Mouse (Mus musculus) gastrocnemius, postnatal 14 days (tissue): ENCODE results near the gene Coq9. TPM values are rescaled to one million over a fixed set of nuclear protein-coding genes. Genes with fewer than 3 reads are reported as not detected.

Source experiments
- DNase-seq: peaks from one replicate; pipeline ENCODE4 v3.0.0; 2021; ENCODE audit warnings: mixed read lengths
- intact Hi-C: fragments of 180-260 bp; cut with DNase I; formaldehyde crosslinking; loops from one replicate; pipeline ENCODE4 v1.15.1; 2025; ENCODE audit warnings: low total_unique reads
- total RNA-seq, 2 experiments: library from RNA; stranded (reverse); gene quantifications; 2 replicates each; pipeline ENCODE4 v1.2.3; 2021

Coq9 gene
- total RNA-seq, 2 experiments from 2014 or later = 341 to 397 TPM

GRCm38 (mm10) chr8:94862487-94863220 is 24.5 kb downstream of the Coq9 start:
- no peak for DNase-seq
- intact Hi-C loops = no loop called here

GRCm38 (mm10) chr8:94863897-94864673 is 26.0 kb downstream of the Coq9 start:
- DNase-seq = no peak

GRCm38 (mm10) chr8:94865292-94865691 is 27.2 kb downstream of the Coq9 start:
- DNase-seq = no peak
- intact Hi-C loops = no loop called here

More at GRCm38 (mm10) chr8:94863897-94864673, 26.0 kb downstream of the Coq9 start:
- intact Hi-C loops = no loop called here

- intact Hi-C loops = no loop called here
- no peak for DNase-seq
Measured at GRCm38 (mm10) chr8:94866921-94867320, 28.8 kb downstream of the Coq9 start.

- intact Hi-C loops = no loop called here
- DNase-seq = no peak
Measured at GRCm38 (mm10) chr8:94869146-94869545, 31.0 kb downstream of the Coq9 start.

GRCm38 (mm10) chr8:94870003-94870402 is 31.9 kb downstream of the Coq9 start:
- DNase-seq = no peak
- intact Hi-C loops = no loop called here

- peak; percentile 59 for DNase-seq
- intact Hi-C loops = no loop called here
Measured at GRCm38 (mm10) chr8:94870474-94871107, 32.5 kb downstream of the Coq9 start.

- DNase-seq = peak; percentile 63
- intact Hi-C loops = no loop called here
Measured at GRCm38 (mm10) chr8:94871108-94871894, 33.2 kb downstream of the Coq9 start.

GRCm38 (mm10) chr8:94872156-94872555 is 34.0 kb downstream of the Coq9 start:
- intact Hi-C loops = loop anchor here (2.0 kb wide), 1 partner anchor 39 kb away; no protein-coding TSS in a partner anchor
- no peak for DNase-seq

- intact Hi-C loops = loop anchor here (2.0 kb wide), 1 partner anchor 38 kb away; no protein-coding TSS in a partner anchor
- DNase-seq = no peak
Measured at GRCm38 (mm10) chr8:94872576-94872975, 34.5 kb downstream of the Coq9 start.

- intact Hi-C loops = no loop called here
Measured at GRCm38 (mm10) chr8:94874358-94874757, 36.2 kb downstream of the Coq9 start.

GRCm38 (mm10) chr8:94875096-94875870 is 37.2 kb downstream of the Coq9 start:
- DNase-seq = no peak

More at GRCm38 (mm10) chr8:94874358-94874757, 36.2 kb downstream of the Coq9 start:
- DNase-seq = peak; percentile 71

GRCm38 (mm10) chr8:94875871-94876150 is 37.7 kb downstream of the Coq9 start:
- intact Hi-C loops = no loop called here
- DNase-seq = no peak

More at GRCm38 (mm10) chr8:94875096-94875870, 37.2 kb downstream of the Coq9 start:
- intact Hi-C loops = no loop called here

- intact Hi-C loops = no loop called here
Measured at GRCm38 (mm10) chr8:94876197-94876730, 38.1 kb downstream of the Coq9 start, which contains the start of gene Dok4. Dok4 (minus strand) TSS chr8:94876330.

GRCm38 (mm10) chr8:94876820-94877219 is 38.7 kb downstream of the Coq9 start:
- DNase-seq = no peak
- intact Hi-C loops = no loop called here

More at GRCm38 (mm10) chr8:94876197-94876730, 38.1 kb downstream of the Coq9 start, which contains the start of gene Dok4:
- peak; percentile 83 for DNase-seq

GRCm38 (mm10) chr8:94880742-94881141 is 42.6 kb downstream of the Coq9 start:
- intact Hi-C loops = no loop called here
- DNase-seq = no peak

GRCm38 (mm10) chr8:94888383-94889036 is 50.4 kb downstream of the Coq9 start:
- intact Hi-C loops = no loop called here
- DNase-seq = no peak

- DNase-seq = no peak
- intact Hi-C loops = no loop called here
Measured at GRCm38 (mm10) chr8:94892917-94893316, 54.8 kb downstream of the Coq9 start.
